Mouse (Mus musculus): ENCODE measurements around the gene Slc28a1. TPM values are rescaled to one million over a fixed set of nuclear protein-coding genes. Genes with fewer than 3 reads are reported as not detected.

The Slc28a1 gene
- not detected for total RNA-seq (2021)

DNA sequence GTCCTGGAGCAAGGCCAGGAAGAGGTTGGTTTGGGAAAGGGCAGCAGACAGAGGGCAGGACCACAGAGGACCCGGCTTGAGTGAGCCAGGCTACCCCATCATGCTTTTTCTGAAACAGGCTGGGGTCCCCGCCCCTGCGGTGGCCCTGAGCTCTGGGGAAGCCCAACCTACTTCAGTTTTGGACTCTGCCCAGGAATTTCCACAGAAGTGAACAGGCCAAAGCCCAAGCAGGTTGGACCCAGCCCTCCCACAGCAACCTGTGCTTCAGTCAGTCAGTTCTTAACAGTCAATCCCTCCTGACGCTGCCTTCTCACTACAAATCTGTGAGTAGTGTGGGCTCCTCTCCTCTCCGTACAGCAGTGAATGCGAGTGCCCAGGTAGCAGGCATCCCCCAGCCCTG lies at the start of gene Slc28a1:
Gene Slc28a1 (plus strand): TSS at position 245 of the 400 bp plus-strand sequence.
- DNase-seq (ENCODE audit: extremely low spot score in 1 of 2, low spot score in 1 of 2): no peak

GRCm38 (mm10) chr7:81066714-81067113 lies 47.9 kb upstream of the Slc28a1 start:
- DNase-seq (ENCODE audit: extremely low spot score in 1 of 2, low spot score in 1 of 2): no peak

DNA sequence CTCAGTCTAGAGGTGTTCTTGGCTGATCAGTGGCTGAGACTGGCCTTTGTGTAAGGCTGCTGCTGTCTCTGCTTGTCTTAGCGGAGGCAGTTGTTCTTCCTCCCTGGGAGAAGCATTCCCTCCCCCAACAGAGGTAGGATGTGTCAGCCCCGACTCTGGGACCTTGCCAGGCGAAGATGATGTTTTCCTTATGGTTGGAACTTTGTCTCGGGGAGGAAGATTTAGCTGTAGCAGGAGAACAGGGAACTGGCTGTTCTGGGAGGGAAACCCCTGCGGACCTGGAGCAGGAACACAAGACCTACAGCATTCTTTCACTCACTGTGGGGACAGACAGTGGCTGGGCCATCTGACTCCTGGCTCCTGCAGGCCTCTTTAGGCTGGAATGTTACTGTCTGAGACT lies 42.1 kb upstream of the Slc28a1 start:
- DNase-seq (ENCODE audit: extremely low spot score in 1 of 2, low spot score in 1 of 2): peak in 1 of 2 experiments; percentile 33

DNA sequence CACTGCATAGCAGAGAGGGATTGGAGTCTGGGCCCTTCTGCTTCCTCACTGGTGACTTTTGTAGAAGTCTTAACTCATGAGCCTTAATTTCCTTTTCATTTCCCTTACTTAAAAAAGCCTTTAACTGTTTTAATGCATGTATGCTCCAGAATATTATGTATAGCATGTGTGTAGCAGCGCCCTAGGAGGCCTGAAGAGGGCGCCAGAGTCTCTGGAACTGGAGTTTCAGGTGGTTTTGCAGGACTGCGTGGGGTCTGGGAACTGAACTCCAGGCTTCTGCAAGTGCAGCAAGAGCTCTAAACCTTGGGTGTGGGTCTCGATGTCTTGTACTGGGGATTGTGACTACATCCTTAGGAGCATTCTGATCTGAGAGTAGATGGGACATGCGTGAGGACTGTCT lies 41.3 kb upstream of the Slc28a1 start:
- DNase-seq (ENCODE audit: extremely low spot score in 1 of 2, low spot score in 1 of 2): no peak

GRCm38 (mm10) chr7:81074546-81074945 lies 40.1 kb upstream of the Slc28a1 start:
- DNase-seq (ENCODE audit: extremely low spot score in 1 of 2, low spot score in 1 of 2): no peak

DNA sequence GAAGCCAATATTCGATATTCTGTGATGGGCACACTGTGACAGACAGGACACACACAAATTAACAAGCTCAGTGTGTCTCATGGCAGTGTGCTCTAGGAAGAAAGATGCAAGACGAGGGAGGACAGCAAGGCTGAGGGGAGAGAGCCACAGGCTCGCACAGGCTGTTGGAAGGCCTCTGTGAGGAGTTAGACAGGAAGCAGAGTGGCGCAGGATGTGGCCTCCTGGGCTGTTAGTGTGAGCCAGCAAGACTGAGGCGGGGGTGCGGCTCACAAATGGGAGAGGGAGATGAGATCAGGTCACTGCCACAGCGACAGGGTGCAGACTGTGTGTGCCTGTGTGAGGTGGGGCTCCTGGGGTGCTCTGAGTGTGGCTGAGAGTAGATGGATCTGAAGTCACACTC lies 39.3 kb upstream of the Slc28a1 start:
- DNase-seq (ENCODE audit: extremely low spot score in 1 of 2, low spot score in 1 of 2): no peak

- DNase-seq (ENCODE audit: extremely low spot score in 1 of 2, low spot score in 1 of 2): no peak
Measured at GRCm38 (mm10) chr7:81075732-81076131, 38.9 kb upstream of the Slc28a1 start.

DNA sequence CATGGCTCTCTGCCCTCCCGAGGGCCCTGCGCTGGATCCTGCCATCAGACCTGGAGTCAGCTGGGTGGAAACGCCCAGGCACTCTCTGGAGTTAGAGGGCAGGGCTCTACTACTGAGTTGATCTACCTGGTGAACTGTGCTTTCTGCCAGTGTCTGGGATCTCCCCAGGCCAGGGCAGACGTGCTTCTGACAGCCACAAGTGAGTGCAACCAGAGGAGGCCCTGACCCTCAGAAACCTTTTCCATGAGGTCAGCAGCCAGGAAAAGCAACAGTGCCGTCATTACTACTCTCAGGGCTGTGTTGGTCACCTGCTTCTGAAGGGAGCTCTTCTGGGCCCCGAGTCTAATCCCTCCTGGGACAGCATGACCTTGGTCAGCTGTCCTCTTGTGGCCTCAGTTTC lies 37.6 kb upstream of the Slc28a1 start:
- no peak for DNase-seq (ENCODE audit: extremely low spot score in 1 of 2, low spot score in 1 of 2)

DNA sequence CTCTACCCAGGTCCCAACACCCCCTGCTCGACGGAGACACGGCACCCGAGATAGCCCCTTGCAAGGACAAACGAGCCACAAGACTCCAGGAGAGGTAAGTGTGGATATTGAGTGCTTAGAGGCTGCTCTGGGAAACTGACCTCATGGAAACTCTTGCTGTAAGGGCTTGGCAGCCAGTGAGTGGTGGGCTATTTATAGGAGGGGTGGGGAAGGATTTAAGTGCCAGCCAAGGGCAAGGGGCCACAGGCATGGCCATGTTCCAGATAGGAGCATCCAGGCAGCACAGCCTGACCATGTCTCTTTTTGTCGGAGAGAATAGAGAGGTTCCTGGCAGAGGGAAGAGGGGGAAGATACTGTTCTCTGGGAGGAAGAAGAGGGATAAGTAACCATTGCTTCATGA lies 35.9 kb upstream of the Slc28a1 start:
- DNase-seq (ENCODE audit: extremely low spot score in 1 of 2, low spot score in 1 of 2): no peak

DNA sequence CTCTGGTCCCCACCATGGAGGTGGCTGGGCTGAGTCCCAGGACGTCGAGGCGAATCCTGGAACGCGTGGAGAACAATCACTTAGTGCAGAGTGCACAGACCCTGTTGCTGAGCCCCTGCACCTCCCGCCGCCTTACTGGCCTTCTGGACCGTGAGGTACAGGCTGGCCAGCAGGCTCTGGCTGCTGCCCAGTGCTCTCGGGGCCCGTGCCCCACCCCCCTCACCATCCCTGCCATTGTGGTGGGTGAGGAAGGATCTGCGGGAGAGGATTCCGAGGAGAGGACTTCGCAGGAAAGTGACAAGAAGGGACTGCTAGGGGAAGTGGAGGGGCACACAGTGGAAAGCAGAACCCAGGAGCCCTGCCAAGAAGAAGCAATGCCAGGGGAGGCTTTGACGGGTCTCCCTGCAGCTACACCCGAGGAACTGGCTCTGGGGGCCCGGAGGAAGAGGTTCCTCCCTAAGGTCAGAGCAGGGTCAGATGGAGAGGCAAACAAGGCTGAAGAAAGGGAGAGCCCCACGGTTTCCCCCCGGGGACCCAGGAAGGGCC lies 21.1 kb upstream of the Slc28a1 start:
- no peak for DNase-seq (ENCODE audit: extremely low spot score in 1 of 2, low spot score in 1 of 2)

DNA sequence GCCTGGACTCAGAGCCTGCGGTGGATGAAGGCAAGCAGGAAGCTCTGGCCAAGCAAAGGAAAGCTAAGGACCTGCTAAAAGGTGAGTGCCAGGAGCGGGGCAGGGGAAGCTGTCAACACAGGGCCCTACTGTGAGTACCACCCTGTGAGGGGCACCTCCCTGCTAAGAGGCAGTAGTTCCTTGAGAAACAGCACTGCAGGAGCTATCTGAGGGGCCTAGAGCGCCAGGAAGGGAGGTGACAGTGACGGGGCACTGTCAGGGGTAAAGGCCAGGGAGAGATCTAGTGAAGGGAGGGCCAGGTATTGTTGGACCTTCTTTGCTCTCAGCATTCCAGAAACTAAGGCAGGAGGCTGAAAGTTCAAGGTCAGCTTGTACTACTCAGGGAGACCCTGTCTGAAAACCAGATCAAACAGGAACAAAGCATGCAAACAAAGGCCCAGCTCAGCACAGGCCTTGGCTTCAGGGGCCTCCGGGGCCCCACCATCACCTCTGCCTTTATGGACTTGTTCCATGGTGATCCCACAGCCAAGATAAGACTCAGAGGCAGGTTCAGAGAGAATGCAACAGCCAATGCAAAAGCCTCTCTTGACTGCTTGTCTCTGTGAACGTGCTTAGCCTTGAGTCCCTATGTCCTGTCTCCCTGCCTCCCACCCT lies 20.4 kb upstream of the Slc28a1 start:
- no peak for DNase-seq (ENCODE audit: extremely low spot score in 1 of 2, low spot score in 1 of 2)

DNA sequence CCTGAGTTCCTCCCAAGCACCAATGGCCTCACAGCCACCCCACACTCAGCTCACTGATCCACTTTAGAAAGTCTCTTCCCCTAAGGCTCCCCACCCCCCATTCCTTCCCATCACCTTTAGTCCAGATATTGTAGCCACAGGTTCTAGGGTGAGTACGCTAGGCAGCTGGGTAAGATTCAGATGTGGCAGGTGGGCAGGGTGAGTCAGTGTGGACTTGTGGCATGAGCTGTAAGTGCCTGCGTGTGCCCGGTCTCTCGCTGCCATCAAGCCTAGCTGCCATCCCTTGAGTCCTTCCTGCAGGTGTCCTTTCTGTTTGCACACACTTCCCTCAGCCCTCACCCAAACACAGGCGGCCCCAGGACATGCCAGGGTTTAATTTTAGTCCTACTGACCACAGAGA lies 14.3 kb upstream of the Slc28a1 start:
- DNase-seq (ENCODE audit: extremely low spot score in 1 of 2, low spot score in 1 of 2): no peak

GRCm38 (mm10) chr7:81102854-81103253 lies 11.7 kb upstream of the Slc28a1 start:
- DNase-seq (ENCODE audit: extremely low spot score in 1 of 2, low spot score in 1 of 2): no peak

DNA sequence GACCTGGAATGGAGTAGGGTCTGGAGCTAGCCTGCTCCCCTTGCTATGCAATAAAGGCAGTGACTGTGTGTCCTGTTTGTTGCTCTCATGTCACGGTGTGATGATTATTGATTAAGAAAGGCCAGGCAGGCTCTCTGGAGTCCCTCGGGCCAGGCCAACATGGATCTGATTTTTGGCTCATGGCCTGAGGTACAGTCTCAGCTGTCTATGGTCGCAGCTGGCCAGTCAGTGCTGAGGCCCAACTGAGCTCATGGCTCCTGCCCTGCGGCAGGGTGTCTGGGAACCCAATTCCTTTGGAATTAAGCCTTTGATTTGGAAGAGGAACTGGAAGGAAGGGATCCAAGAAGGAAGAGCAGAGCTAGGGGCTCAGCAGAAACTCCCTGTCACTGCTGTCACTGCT lies 9.1 kb upstream of the Slc28a1 start:
- DNase-seq (ENCODE audit: extremely low spot score in 1 of 2, low spot score in 1 of 2): no peak

DNA sequence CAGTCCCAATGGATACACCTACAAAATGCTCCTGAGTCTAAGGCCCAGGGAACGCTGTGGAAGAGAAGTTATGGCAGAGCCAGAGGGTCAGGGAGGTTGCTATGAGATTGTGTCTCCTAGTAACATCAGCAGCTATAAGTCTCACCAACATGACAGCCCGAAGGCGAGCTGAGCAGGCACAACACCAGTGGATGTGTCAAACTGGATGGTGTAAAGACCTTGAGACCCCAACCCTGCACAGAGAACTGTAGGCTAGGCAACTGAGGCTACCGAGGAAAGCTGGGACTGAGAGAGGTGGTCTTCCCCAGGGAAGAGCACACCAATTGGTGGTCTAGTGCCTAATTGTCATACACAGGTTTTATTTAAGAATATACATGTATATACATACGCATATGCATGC lies 6.4 kb upstream of the Slc28a1 start:
- no peak for DNase-seq (ENCODE audit: extremely low spot score in 1 of 2, low spot score in 1 of 2)

GRCm38 (mm10) chr7:81109717-81110651 lies 4.6 kb upstream of the Slc28a1 start:
- DNase-seq (ENCODE audit: extremely low spot score in 1 of 2, low spot score in 1 of 2): no peak

GRCm38 (mm10) chr7:81110791-81111190 lies 3.8 kb upstream of the Slc28a1 start:
- DNase-seq (ENCODE audit: extremely low spot score in 1 of 2, low spot score in 1 of 2): no peak

DNA sequence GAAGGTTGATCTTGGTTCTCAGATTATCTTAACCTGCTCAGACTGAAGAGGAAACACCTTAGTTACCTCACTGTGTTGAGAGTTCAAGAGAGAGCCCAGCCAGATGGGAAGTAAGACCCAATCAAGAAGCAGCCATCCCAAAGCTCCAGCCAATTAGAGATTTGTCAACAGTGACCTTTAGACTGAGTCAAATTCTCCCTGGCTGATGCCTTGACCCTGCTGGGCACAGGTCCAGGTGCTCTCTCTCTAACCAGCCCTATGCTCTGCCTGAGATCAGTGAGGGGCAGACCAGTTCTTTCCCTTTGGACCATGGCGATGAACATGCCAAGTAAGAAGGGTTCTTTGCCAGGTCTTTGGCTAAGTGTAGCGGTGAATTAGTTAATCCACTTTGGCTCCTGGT lies 2.9 kb upstream of the Slc28a1 start:
- no peak for DNase-seq (ENCODE audit: extremely low spot score in 1 of 2, low spot score in 1 of 2)

DNA sequence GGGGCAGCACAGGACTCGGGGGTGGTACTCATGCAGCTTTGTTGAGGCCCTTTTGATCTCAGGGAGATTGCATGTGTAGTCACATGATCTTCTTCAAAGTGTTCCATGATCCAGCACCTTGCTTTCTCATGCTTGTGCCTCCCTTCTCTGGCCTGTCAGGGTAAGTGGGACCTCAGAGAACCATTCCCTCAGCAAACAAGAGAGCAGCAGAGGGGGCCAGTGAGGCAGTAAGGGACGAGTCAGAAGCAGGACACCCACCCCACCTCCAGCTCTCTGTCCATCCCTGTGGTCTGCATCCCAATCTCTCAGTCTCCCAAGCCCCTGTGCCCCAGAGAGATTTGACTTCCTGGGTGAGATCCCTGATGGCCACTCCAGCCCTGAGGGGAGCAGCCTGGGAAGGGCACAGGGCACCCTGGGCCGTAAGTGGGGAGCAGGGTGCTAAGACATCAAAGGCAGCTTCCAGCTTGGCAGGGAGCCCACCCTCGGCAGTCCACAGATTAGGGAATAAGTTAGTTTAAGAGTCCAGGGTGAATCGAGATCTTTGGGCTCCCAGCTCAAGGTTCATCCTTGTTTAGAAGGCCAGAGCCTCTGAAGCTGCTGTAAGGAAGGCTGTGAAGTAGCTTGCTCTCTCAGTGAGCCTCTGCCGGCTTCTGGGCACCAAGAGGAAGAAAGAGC lies 1.8 kb upstream of the Slc28a1 start:
- DNase-seq (ENCODE audit: extremely low spot score in 1 of 2, low spot score in 1 of 2): no peak

GRCm38 (mm10) chr7:81121099-81121498 lies 6.5 kb downstream of the Slc28a1 start:
- no peak for DNase-seq (ENCODE audit: extremely low spot score in 1 of 2, low spot score in 1 of 2)

- no peak for DNase-seq (ENCODE audit: extremely low spot score in 1 of 2, low spot score in 1 of 2)
Measured at GRCm38 (mm10) chr7:81122808-81123207, 8.2 kb downstream of the Slc28a1 start.
